Mouse (Mus musculus): ENCODE data around the gene Aspdh. TPM values are rescaled to one million over a fixed set of nuclear protein-coding genes. Genes with fewer than 3 reads are reported as not detected.

Gene Aspdh
- polyA plus RNA-seq, 1 experiment: not detected

- TF ChIP-seq GATA1 (IDR thresholded peaks at IDR 0.05; ENCODE audit: low read length): no peak
Measured at GRCm38 (mm10) chr7:44497361-44498055, 32.3 kb downstream of the Aspdh start.

GRCm38 (mm10) chr7:44498922-44499321 is 33.7 kb downstream of the Aspdh start:
- TF ChIP-seq GATA1 (IDR thresholded peaks at IDR 0.05; ENCODE audit: low read length): no peak

- no peak for TF ChIP-seq GATA1 (IDR thresholded peaks at IDR 0.05; ENCODE audit: low read length)
Measured at GRCm38 (mm10) chr7:44500046-44500445, 34.9 kb downstream of the Aspdh start.

- TF ChIP-seq GATA1 (IDR thresholded peaks at IDR 0.05; ENCODE audit: low read length): no peak
Measured at GRCm38 (mm10) chr7:44501563-44502115, 36.4 kb downstream of the Aspdh start.

- no peak for TF ChIP-seq GATA1 (IDR thresholded peaks at IDR 0.05; ENCODE audit: low read length)
Measured at GRCm38 (mm10) chr7:44507491-44507890, 42.3 kb downstream of the Aspdh start.

Other genes with a start within 250 kb of the Aspdh start
- not detected in 2 replicates for gene Klk1b5, start 249.4 kb upstream of the Aspdh start, polyA plus RNA-seq (2012)
- not detected in 2 replicates for gene Klk1, start 240.0 kb upstream of the Aspdh start, polyA plus RNA-seq (2012)
- gene Gm36864, start 229.2 kb upstream of the Aspdh start, polyA plus RNA-seq (2012): not detected in 2 replicates
- gene 1700028J19Rik, start 218.7 kb upstream of the Aspdh start, polyA plus RNA-seq (2012): 0.13 and 0.17 TPM in 2 replicates
- gene 2410002F23Rik, start 218.7 kb upstream of the Aspdh start, polyA plus RNA-seq (2012): 379 and 401 TPM in 2 replicates
- not detected in 2 replicates for gene Acp4, start 208.0 kb upstream of the Aspdh start, polyA plus RNA-seq (2012)
- not detected in 2 replicates for gene Gm15517, start 203.9 kb upstream of the Aspdh start, polyA plus RNA-seq (2012)
- gene Clec11a, start 158.5 kb upstream of the Aspdh start, polyA plus RNA-seq (2012): 2.8 and 3.2 TPM in 2 replicates
- gene Shank1, start 155.1 kb upstream of the Aspdh start, polyA plus RNA-seq (2012): 1.6 and 1.8 TPM in 2 replicates
- gene Syt3, start 81.3 kb upstream of the Aspdh start, polyA plus RNA-seq (2012): not detected in 2 replicates
- gene 1700008O03Rik, start 79.6 kb upstream of the Aspdh start, polyA plus RNA-seq (2012): 0.64 and 0.79 TPM in 2 replicates
- gene Lrrc4b, start 36.4 kb upstream of the Aspdh start, polyA plus RNA-seq (2012): not detected in 2 replicates
- gene Josd2, start 2.6 kb downstream of the Aspdh start, polyA plus RNA-seq (2012): 125 and 164 TPM in 2 replicates
- 345 and 359 TPM in 2 replicates for gene Emc10, start 31.1 kb downstream of the Aspdh start, polyA plus RNA-seq (2012)
- gene Fam71e1, start 31.2 kb downstream of the Aspdh start, polyA plus RNA-seq (2012): 10.9 and 18.1 TPM in 2 replicates
- not detected in 2 replicates for gene Mybpc2, start 59.3 kb downstream of the Aspdh start, polyA plus RNA-seq (2012)
- gene Spib, start 66.7 kb downstream of the Aspdh start, polyA plus RNA-seq (2012): 0.32 and 0.33 TPM in 2 replicates
- 344 and 399 TPM in 2 replicates for gene Pold1, start 83.5 kb downstream of the Aspdh start, polyA plus RNA-seq (2012)
- 298 and 371 TPM in 2 replicates for gene Nr1h2, start 88.6 kb downstream of the Aspdh start, polyA plus RNA-seq (2012)
- 0.14 and 0.28 TPM in 2 replicates for gene Napsa, start 107.0 kb downstream of the Aspdh start, polyA plus RNA-seq (2012)
- 0.02 TPM in 2 replicates for gene Kcnc3, start 125.3 kb downstream of the Aspdh start, polyA plus RNA-seq (2012)
- 0.02 and 0.05 TPM in 2 replicates for gene Myh14, start 205.5 kb downstream of the Aspdh start, polyA plus RNA-seq (2012)
- gene Izumo2, start 243.4 kb downstream of the Aspdh start, polyA plus RNA-seq (2012): not detected in 2 replicates

Data from G1E-ER4 (cell line).